Mouse (Mus musculus): Measurements from ENCODE around the gene Plpp2.

- TF ChIP-seq CTCF (IDR thresholded peaks at IDR 0.05; ENCODE audit: low read depth), result no peak
- TF ChIP-seq EP300 (IDR thresholded peaks at IDR 0.05; ENCODE audit: low read depth), result no peak
Measured at GRCm38 (mm10) chr10:79578276-79578675, 44.7 kb upstream of the Plpp2 start.
